Mouse (Mus musculus): Measurements from ENCODE around the gene Llcfc1. TPM values are rescaled to one million over a fixed set of nuclear protein-coding genes. Genes with fewer than 3 reads are reported as not detected.

The Llcfc1 gene
- polyA plus RNA-seq, 1 experiment: not detected

DNA sequence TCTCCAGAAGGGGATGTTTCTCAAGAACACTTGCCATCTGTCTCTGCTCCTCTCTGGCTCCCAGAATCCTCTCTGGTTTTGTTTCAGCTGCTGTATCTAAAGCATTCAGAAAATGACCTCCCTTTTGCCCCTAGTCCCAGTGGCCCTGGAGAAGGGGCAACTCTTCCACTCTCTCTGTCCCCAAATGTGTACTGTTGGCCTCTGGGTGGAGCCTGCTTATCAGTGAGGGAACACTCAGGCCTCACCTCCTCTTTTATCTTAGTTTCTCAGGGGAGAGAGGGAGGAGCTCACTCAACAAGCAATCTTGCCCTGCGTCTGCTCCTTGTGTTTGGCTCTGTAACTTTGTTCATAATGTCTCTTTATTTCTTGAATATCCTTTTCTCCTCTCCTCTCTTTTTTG lies 19.9 kb downstream of the Llcfc1 start, which contains the start of gene Kel:
Gene Kel (minus strand): TSS at position 217 of the 400 bp plus-strand sequence.
- DNase-seq: no peak
- Histone ChIP-seq H3K4me3 (replicated peaks; ENCODE audit: insufficient read depth, low read depth, low read length) (no peak within 1 kb of the TSS), H3K27me3 (ENCODE audit: control insufficient read depth, insufficient read depth, low read length) (no peaks in the 10 kb centered on the region), H3K4me1 (ENCODE audit: control insufficient read depth, insufficient read depth, low read length) (no peaks in the 10 kb centered on the region), H3K27ac (ENCODE audit: insufficient read depth, low read length) (no peak within 1 kb of the TSS)
- TF ChIP-seq POLR2A (IDR thresholded peaks at IDR 0.05; ENCODE audit: borderline replicate concordance, insufficient read depth, low read length) (no peak), CTCF (IDR thresholded peaks at IDR 0.05; ENCODE audit: borderline replicate concordance, insufficient read depth, low read depth, low read length) (no peak)
- WGBS: 58% methylated on average over 1 of the region's 1 CpGs

DNA sequence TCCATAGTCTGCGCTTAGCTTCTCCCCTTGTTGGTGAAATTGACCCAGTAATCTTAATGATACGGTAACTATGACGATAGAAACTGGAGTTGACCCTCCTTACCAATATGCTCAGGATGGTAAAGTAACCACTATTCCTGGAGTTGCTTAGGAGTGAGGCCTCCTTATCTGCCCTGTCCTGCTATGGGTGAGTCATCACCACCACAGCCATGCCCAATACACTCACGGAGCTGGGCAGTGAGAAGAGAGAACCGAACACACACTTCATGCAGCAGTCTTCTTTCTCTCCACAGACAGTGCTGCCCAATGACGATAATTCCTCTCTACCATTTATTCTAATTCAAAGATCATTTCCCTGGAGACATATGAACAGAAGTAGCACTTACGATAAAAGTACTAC lies 22.0 kb downstream of the Llcfc1 start:
- H3K27me3 ChIP-seq (ENCODE audit: control insufficient read depth, insufficient read depth, low read length): no peaks in the 10 kb centered on the region
- no peak overlapping the region for H3K4me3 ChIP-seq (replicated peaks; ENCODE audit: insufficient read depth, low read depth, low read length)
- H3K4me1 ChIP-seq (ENCODE audit: control insufficient read depth, insufficient read depth, low read length): no peaks in the 10 kb centered on the region
- H3K27ac ChIP-seq (ENCODE audit: insufficient read depth, low read length): no peak overlapping the region
- 94% methylated on average over 7 of the region's 7 CpGs for WGBS
- no peak for DNase-seq
- TF ChIP-seq POLR2A (IDR thresholded peaks at IDR 0.05; ENCODE audit: borderline replicate concordance, insufficient read depth, low read length) (no peak), CTCF (IDR thresholded peaks at IDR 0.05; ENCODE audit: borderline replicate concordance, insufficient read depth, low read depth, low read length) (no peak)

DNA sequence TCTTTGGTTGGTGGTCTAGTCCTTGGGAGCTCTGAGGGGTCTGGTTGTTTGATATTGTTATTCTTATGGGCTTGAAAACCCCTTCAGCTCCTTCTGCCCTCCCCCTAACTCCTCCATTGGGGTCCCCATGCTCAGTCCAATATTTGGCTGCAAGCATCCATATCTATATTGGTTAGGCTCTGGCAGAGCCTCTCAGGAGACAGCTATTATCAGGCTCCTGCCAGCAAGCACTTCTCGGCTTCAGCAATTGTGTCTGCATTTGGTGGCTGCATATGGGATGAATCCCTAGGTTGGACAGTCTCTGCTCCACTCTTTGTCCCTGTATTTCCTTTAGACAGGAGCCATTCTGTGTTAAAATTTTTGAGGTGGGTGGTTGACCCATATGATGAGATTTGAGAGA lies 26.1 kb downstream of the Llcfc1 start:
- H3K27me3 ChIP-seq (ENCODE audit: control insufficient read depth, insufficient read depth, low read length): no peaks in the 10 kb centered on the region
- TF ChIP-seq POLR2A (IDR thresholded peaks at IDR 0.05; ENCODE audit: borderline replicate concordance, insufficient read depth, low read length) (no peak), CTCF (IDR thresholded peaks at IDR 0.05; ENCODE audit: borderline replicate concordance, insufficient read depth, low read depth, low read length) (no peak)
- 68% methylated on average over 1 of the region's 1 CpGs for WGBS

DNA sequence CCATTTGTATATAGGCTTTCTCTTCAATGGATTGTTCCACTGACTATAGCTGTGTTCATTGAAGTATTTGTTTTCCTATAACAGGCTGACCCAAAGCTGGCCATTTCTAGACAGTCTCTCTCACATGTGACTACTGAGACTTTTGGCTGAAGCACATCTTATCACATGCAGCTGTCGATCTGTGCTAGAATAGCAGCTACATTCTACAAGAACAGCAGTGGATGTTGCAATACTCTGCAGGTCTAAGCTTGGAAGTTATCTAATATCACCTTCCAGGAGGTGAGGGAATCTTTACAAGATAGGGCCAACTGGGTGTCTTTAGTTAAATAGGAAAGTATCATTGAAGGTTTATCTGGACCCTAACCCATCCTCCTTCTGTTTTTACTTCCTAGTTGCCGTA lies 37.2 kb downstream of the Llcfc1 start:
- Histone ChIP-seq H3K27me3 (ENCODE audit: control insufficient read depth, insufficient read depth, low read length) (no peaks in the 10 kb centered on the region), H3K4me1 (ENCODE audit: control insufficient read depth, insufficient read depth, low read length) (no peaks in the 10 kb centered on the region), H3K27ac (ENCODE audit: insufficient read depth, low read length) (no peak overlapping the region), H3K4me3 (replicated peaks; ENCODE audit: insufficient read depth, low read depth, low read length) (no peak overlapping the region)
- no peak for DNase-seq
- no peak for TF ChIP-seq POLR2A (IDR thresholded peaks at IDR 0.05; ENCODE audit: borderline replicate concordance, insufficient read depth, low read length)
- TF ChIP-seq CTCF (IDR thresholded peaks at IDR 0.05; ENCODE audit: borderline replicate concordance, insufficient read depth, low read depth, low read length): no peak
- WGBS: 93% methylated on average over 2 of the region's 2 CpGs

More for the DNA sequence above, 26.1 kb downstream of the Llcfc1 start:
- Histone ChIP-seq H3K4me3 (replicated peaks; ENCODE audit: insufficient read depth, low read depth, low read length) (no peak overlapping the region), H3K27ac (ENCODE audit: insufficient read depth, low read length) (no peak overlapping the region), H3K4me1 (ENCODE audit: control insufficient read depth, insufficient read depth, low read length) (no peaks in the 10 kb centered on the region)
- no peak for DNase-seq

DNA sequence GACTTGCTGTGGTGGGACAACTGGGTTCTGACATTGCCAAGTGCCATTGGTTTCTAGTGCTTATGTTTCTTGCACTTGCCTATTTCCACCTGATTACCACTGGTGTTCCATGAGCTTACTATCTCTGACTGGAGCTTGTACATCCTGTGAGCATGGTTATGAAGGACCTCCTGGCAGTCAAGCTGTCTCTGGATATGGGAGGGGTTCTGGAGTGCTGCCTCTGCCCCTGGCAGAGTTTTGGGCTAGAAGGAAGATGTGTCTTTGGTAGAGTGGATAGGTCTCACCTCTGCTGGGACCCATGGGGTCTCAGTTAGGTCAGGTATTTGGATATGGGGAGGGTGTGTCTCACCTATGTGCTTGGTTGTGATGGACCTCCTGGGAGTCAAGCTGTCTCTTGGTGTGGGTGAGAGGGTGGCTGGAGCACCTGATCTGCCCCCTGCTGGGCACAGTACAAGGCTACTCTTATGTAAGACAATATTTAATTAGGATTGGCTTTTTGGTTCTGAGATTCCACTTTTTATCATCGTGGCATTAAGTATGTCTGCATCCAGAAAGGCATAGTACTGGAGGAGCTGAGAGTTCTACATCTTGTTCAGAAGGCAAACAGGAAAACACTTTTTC lies 43.9 kb downstream of the Llcfc1 start:
- Histone ChIP-seq H3K4me1 (ENCODE audit: control insufficient read depth, insufficient read depth, low read length) (no peaks in the 10 kb centered on the region), H3K27ac (ENCODE audit: insufficient read depth, low read length) (no peak overlapping the region), H3K27me3 (ENCODE audit: control insufficient read depth, insufficient read depth, low read length) (no peaks in the 10 kb centered on the region), H3K4me3 (replicated peaks; ENCODE audit: insufficient read depth, low read depth, low read length) (no peak overlapping the region)
- no peak for DNase-seq
- TF ChIP-seq CTCF (IDR thresholded peaks at IDR 0.05; ENCODE audit: borderline replicate concordance, insufficient read depth, low read depth, low read length): no peak
- TF ChIP-seq POLR2A (IDR thresholded peaks at IDR 0.05; ENCODE audit: borderline replicate concordance, insufficient read depth, low read length): no peak
- 78% methylated on average over 1 of the region's 1 CpGs for WGBS

DNA sequence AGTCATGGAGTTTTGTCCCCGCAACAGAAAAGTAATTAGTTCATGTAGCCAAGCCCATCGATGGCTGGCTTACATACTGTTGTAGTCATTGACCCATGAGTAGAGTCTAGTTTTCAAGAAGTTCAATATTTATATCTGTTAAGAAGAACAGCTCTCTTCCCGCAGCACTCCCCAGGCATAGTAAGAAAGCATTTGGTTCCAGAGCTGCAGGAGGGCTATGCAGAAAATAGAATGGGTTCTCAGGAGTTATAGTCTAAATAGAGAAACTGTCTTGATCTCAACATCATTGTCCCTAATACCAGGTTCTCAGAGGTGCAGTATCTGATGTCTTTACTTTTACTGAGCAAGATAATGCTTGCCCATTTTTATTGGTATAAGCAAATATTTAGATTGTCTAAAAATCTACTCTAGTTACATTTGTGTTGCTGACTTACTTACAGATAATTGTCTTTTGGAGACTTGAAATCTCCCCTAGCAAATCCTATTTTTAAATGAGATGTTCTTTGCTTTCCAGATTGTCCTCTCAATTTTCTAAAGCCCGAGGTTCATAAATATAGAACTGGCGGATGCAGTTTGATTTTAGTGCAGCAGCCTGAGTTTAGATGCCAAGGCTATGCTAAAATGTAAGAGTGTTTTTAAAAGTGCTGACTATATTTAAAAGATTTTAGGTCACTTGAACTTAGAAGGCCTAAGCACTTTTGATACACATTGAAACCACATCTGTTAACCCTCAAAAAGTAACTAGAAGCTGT lies 50.7 kb downstream of the Llcfc1 start:
- Histone ChIP-seq H3K27me3 (ENCODE audit: control insufficient read depth, insufficient read depth, low read length) (no peaks in the 10 kb centered on the region), H3K27ac (ENCODE audit: insufficient read depth, low read length) (no peak overlapping the region), H3K4me1 (ENCODE audit: control insufficient read depth, insufficient read depth, low read length) (no peaks in the 10 kb centered on the region), H3K4me3 (replicated peaks; ENCODE audit: insufficient read depth, low read depth, low read length) (no peak overlapping the region)
- WGBS: 88% methylated on average over 5 of the region's 5 CpGs
- TF ChIP-seq POLR2A (IDR thresholded peaks at IDR 0.05; ENCODE audit: borderline replicate concordance, insufficient read depth, low read length): no peak
- no peak for TF ChIP-seq CTCF (IDR thresholded peaks at IDR 0.05; ENCODE audit: borderline replicate concordance, insufficient read depth, low read depth, low read length)
- no peak for DNase-seq

Other genes starting within 250 kb of the Llcfc1 start
- not detected in 2 replicates for gene Gm10334, start 238.3 kb upstream of the Llcfc1 start, polyA plus RNA-seq (2012; rRNA removed)
- gene Prss1, start 225.5 kb upstream of the Llcfc1 start, polyA plus RNA-seq (2012; rRNA removed): not detected in 2 replicates
- not detected in 2 replicates for gene Prss2, start 162.6 kb upstream of the Llcfc1 start, polyA plus RNA-seq (2012; rRNA removed)
- gene Ephb6, start 78.9 kb upstream of the Llcfc1 start, polyA plus RNA-seq (2012; rRNA removed): 21.7 and 27.4 TPM in 2 replicates
- 0.26 and 0.27 TPM in 2 replicates for gene Trpv6, start 48.0 kb upstream of the Llcfc1 start, polyA plus RNA-seq (2012; rRNA removed)
- gene Trpv5, start 3.7 kb upstream of the Llcfc1 start, polyA plus RNA-seq (2012; rRNA removed): not detected in 2 replicates
- not detected in 2 replicates for gene Kel, start 19.9 kb downstream of the Llcfc1 start, polyA plus RNA-seq (2012; rRNA removed)
- not detected in 2 replicates for gene Olfr459, start 90.7 kb downstream of the Llcfc1 start, polyA plus RNA-seq (2012; rRNA removed)
- gene Pip, start 163.1 kb downstream of the Llcfc1 start, polyA plus RNA-seq (2012; rRNA removed): not detected in 2 replicates
- not detected in 2 replicates for gene Sval2, start 168.6 kb downstream of the Llcfc1 start, polyA plus RNA-seq (2012; rRNA removed)

Measured in cerebellum, adult 2 months (tissue).